Mouse (Mus musculus): ENCODE data around the gene Ski.

DNA sequence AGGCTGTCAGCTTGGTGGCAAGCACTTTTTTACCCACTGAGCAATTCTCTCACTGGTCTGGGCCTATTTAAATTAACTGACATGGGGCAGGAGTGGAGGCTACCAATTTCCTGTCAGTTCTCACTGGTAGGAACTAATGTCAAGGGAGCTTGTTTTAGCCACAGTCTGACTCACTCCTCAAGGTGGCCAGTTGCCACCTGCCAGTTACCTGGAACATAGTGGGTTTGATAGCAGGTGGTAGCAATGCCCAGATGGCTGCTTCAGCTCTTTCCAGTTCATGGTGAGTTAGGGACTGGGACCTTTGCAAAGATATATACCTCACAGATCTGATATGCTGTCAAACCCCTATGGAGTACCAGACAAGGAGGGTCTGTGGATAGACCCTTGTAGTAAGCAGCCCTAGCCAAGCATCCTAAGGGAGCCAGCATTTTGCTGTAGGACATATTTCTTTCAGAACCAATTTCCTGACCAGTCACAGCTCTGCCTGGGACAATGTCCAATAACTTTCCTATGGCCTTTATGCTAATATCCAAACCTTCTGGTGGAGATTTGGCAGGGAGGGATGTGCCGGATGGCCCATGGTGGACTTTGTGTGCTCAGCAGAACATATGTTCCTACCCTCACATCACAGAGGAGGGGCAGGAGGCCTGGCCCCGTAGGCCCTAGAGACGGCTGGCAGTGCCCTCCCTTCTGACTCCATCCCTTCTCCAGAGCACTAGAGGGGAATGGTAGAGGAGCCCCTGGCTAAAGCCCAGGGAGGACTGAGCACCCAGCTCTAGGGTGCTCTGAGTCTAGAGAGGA lies 42.3 kb upstream of the Ski start:
- no peak for TF ChIP-seq CTCF (conservative IDR thresholded peaks at IDR 0.05; ENCODE audit: low read length)
- no peak for TF ChIP-seq NANOG (IDR thresholded peaks at IDR 0.05; ENCODE audit: borderline replicate concordance, low read length)

All from E14TG2a.4 (cell line).